ENCODE assay signal across 14 mouse cellular contexts in genomic region chr6:51434270-51434669, GRCm38 (mm10). TPM values are rescaled to one million over a fixed set of nuclear protein-coding genes. Genes with fewer than 3 reads are reported as not detected.
DNase-seq lines count a peak whose midpoint lies in the region; ATAC-seq lines count a peak whose summit lies in the region.
"Had no signal": no experiment of that assay in that cellular context is flagged by ENCODE, and none has a peak within 500 bp of the region (broad histone marks: within the 10 kb centered on the region; RNA-seq: fewer than 3 reads in every experiment).

No protein-coding gene starts in this region.

- no peaks in the 10 kb centered on the region for H3K9me3 ChIP-seq in heart, embryonic 12.5 days (replicated peaks)
- H3K9me3 ChIP-seq in midbrain, embryonic 10.5 days (replicated peaks), result no peaks in the 10 kb centered on the region
- no peaks in the 10 kb centered on the region for H3K9me3 ChIP-seq in midbrain, embryonic 11.5 days (ENCODE audit: control insufficient read depth, low read length)
- no peaks in the 10 kb centered on the region for H3K9me3 ChIP-seq in midbrain, embryonic 12.5 days
- H3K9me3 ChIP-seq: limb, embryonic 12.5 days; lung, embryonic 15.5 days had no signal

- DNase-seq in heart, postnatal 36 days, result no peak
- no peak for DNase-seq in midbrain, embryonic 10.5 days (ENCODE audit: low spot score)
- DNase-seq in midbrain, embryonic 11.5 days (ENCODE audit: low spot score, missing footprints), result no peak
- no peak for DNase-seq in left cerebral cortex, postnatal 25 days (ENCODE audit: low spot score in 2 of 2)
- no peak for DNase-seq in ovary, postnatal 10 days (ENCODE audit: low spot score)
- DNase-seq: adrenal gland, adult 2 months; kidney, adult 11 months; layer of hippocampus, adult 9-11 months had no signal

- no peak overlapping the region; the same call in 1 of the 2 replicates for H3K4me3 ChIP-seq in heart, embryonic 12.5 days
- H3K4me3 ChIP-seq in midbrain, embryonic 10.5 days, result peak overlapping the region; percentile 70
- no peak overlapping the region for H3K4me3 ChIP-seq in midbrain, embryonic 11.5 days (ENCODE audit: low read depth, low read length)
- H3K4me3 ChIP-seq in midbrain, embryonic 12.5 days, result peak overlapping the region; percentile 60

- peak overlapping the region; percentile 97 for H3K4me2 ChIP-seq in heart, embryonic 12.5 days
- no peak overlapping the region; the same call in 1 of the 2 replicates for H3K4me2 ChIP-seq in midbrain, embryonic 11.5 days
- peak overlapping the region; percentile 86 for H3K4me2 ChIP-seq in midbrain, embryonic 12.5 days (replicated peaks)

- peaks cover 48% of the 10 kb centered on the region for H3K4me1 ChIP-seq in heart, embryonic 12.5 days (replicated peaks)
- H3K4me1 ChIP-seq in midbrain, embryonic 10.5 days, result peaks cover 24% of the 10 kb centered on the region
- peaks cover 6% of the 10 kb centered on the region; the same call in 1 of the 2 replicates for H3K4me1 ChIP-seq in midbrain, embryonic 11.5 days (ENCODE audit: control insufficient read depth, insufficient read depth, low read length)
- peaks cover 12% of the 10 kb centered on the region for H3K4me1 ChIP-seq in midbrain, embryonic 12.5 days

- H3K27ac ChIP-seq in heart, embryonic 12.5 days (ENCODE audit: poor library complexity, severe bottlenecking), result no peak overlapping the region
- no peak overlapping the region for H3K27ac ChIP-seq in midbrain, embryonic 10.5 days (replicated peaks)
- no peak overlapping the region for H3K27ac ChIP-seq in midbrain, embryonic 11.5 days (ENCODE audit: low read depth, low read length)
- H3K27ac ChIP-seq in midbrain, embryonic 12.5 days (replicated peaks), result no peak overlapping the region
- H3K27ac ChIP-seq: limb, embryonic 12.5 days; lung, embryonic 15.5 days had no signal

- peaks cover 47% of the 10 kb centered on the region for H3K27me3 ChIP-seq in heart, embryonic 12.5 days (replicated peaks)
- H3K27me3 ChIP-seq in midbrain, embryonic 10.5 days (ENCODE audit: low read depth, poor library complexity, severe bottlenecking), result peaks cover 72% of the 10 kb centered on the region
- peaks cover 27% of the 10 kb centered on the region for H3K27me3 ChIP-seq in midbrain, embryonic 11.5 days (ENCODE audit: control insufficient read depth, insufficient read depth, low read length)
- peaks cover 44% of the 10 kb centered on the region for H3K27me3 ChIP-seq in midbrain, embryonic 12.5 days

- ATAC-seq in heart, embryonic 12.5 days (ENCODE audit: insufficient number of reproducible peaks, low FRiP score), result no peak
- no peak for ATAC-seq in midbrain, embryonic 11.5 days (ENCODE audit: low FRiP score)
- ATAC-seq in midbrain, embryonic 12.5 days (ENCODE audit: low FRiP score, low read depth), result no peak
- no peak for ATAC-seq in frontal cortex, adult (ENCODE audit: low TSS enrichment)

- no peak overlapping the region for H3K9ac ChIP-seq in heart, embryonic 12.5 days
- no peak overlapping the region for H3K9ac ChIP-seq in midbrain, embryonic 11.5 days (ENCODE audit: low read length)
- no peak overlapping the region for H3K9ac ChIP-seq in midbrain, embryonic 12.5 days (replicated peaks)
- H3K9ac ChIP-seq: limb, embryonic 12.5 days; lung, embryonic 15.5 days had no signal

- WGBS in heart, embryonic 12.5 days, result 32% methylated on average over 7 of the region's 7 CpGs
- WGBS in midbrain, embryonic 10.5 days, result 39% methylated on average over 7 of the region's 7 CpGs
- WGBS in midbrain, embryonic 11.5 days, result 40% methylated on average over 7 of the region's 7 CpGs
- WGBS in midbrain, embryonic 12.5 days, result 39% methylated on average over 7 of the region's 7 CpGs

- intact Hi-C loops in heart, postnatal 36 days (cut with DNase I), result loop anchor here (5.0 kb wide), 1 partner anchor 42 kb away; no protein-coding TSS in a partner anchor
- intact Hi-C loops in left cerebral cortex, postnatal 25 days (cut with DNase I), result no loop called here

- H3K36me3 ChIP-seq in heart, embryonic 12.5 days, result no peaks in the 10 kb centered on the region
- H3K36me3 ChIP-seq in midbrain, embryonic 10.5 days, result no peaks in the 10 kb centered on the region
- H3K36me3 ChIP-seq in midbrain, embryonic 11.5 days (ENCODE audit: control insufficient read depth, insufficient read depth, low read length), result no peaks in the 10 kb centered on the region
- no peaks in the 10 kb centered on the region for H3K36me3 ChIP-seq in midbrain, embryonic 12.5 days
- H3K36me3 ChIP-seq: limb, embryonic 12.5 days; lung, embryonic 15.5 days had no signal

RNA-seq across cellular contexts. Expression of gene Nfe2l3, which starts 1.8 kb away (rescaled TPM):
- 5.3 and 5.4 TPM in 2 replicates for polyA plus RNA-seq in heart, embryonic 12.5 days (2016; fragmentation: Nextera tagmentation; extraction: Ambion mirVana)
- total RNA-seq in heart, postnatal 36 days (2021), result under 1 TPM; 0.35 to 0.36 TPM
- polyA plus RNA-seq in midbrain, embryonic 10.5 days (2016; fragmentation: Nextera tagmentation; extraction: Ambion mirVana), result 1.3 and 3.3 TPM in 2 replicates
- 4.3 and 5.3 TPM in 2 replicates for polyA plus RNA-seq in midbrain, embryonic 11.5 days (2014; fragmentation: Nextera tagmentation; extraction: Ambion mirVana)
- polyA plus RNA-seq in midbrain, embryonic 12.5 days (2016; fragmentation: Nextera tagmentation; extraction: Ambion mirVana), result 5.4 and 5.9 TPM in 2 replicates
- total RNA-seq in left cerebral cortex, postnatal 25 days (2021), result 1 to 10 TPM; 1.7 to 2.2 TPM
- total RNA-seq: granulocyte monocyte progenitor cell, adult 5-6 weeks had no signal

RNA-seq across cellular contexts. Expression of gene Hnrnpa2b1, which starts 35.4 kb away (rescaled TPM):
- 1,461 and 1,470 TPM in 2 replicates for polyA plus RNA-seq in heart, embryonic 12.5 days (2016; fragmentation: Nextera tagmentation; extraction: Ambion mirVana)
- total RNA-seq in heart, postnatal 36 days (2021), result 100 to 1,000 TPM; 408 to 439 TPM
- 2,311 and 2,476 TPM in 2 replicates for polyA plus RNA-seq in midbrain, embryonic 10.5 days (2016; fragmentation: Nextera tagmentation; extraction: Ambion mirVana)
- 1,654 and 1,893 TPM in 2 replicates for polyA plus RNA-seq in midbrain, embryonic 11.5 days (2014; fragmentation: Nextera tagmentation; extraction: Ambion mirVana)
- polyA plus RNA-seq in midbrain, embryonic 12.5 days (2016; fragmentation: Nextera tagmentation; extraction: Ambion mirVana), result 2,441 and 2,661 TPM in 2 replicates
- total RNA-seq in left cerebral cortex, postnatal 25 days (2021), result 100 to 1,000 TPM; 422 to 444 TPM

RNA-seq across cellular contexts. Expression of gene Cbx3, which starts 35.9 kb away (rescaled TPM):
- polyA plus RNA-seq in heart, embryonic 12.5 days (2016; fragmentation: Nextera tagmentation; extraction: Ambion mirVana), result 372 and 391 TPM in 2 replicates
- total RNA-seq in heart, postnatal 36 days (2021), result 10 to 100 TPM; 61.7 to 69.7 TPM
- polyA plus RNA-seq in midbrain, embryonic 10.5 days (2016; fragmentation: Nextera tagmentation; extraction: Ambion mirVana), result 692 and 722 TPM in 2 replicates
- 757 and 781 TPM in 2 replicates for polyA plus RNA-seq in midbrain, embryonic 11.5 days (2014; fragmentation: Nextera tagmentation; extraction: Ambion mirVana)
- polyA plus RNA-seq in midbrain, embryonic 12.5 days (2016; fragmentation: Nextera tagmentation; extraction: Ambion mirVana), result 615 and 674 TPM in 2 replicates
- total RNA-seq in left cerebral cortex, postnatal 25 days (2021), result 100 to 1,000 TPM; 134 to 138 TPM

Comparison
In these comparisons a context has a peak if more than half of its experiments do, and no peak if none do; other contexts are left out.
1. H3K4me3 ChIP-seq: peak in midbrain, embryonic 10.5 days (single experiment) and midbrain, embryonic 12.5 days (single experiment); none in heart, embryonic 12.5 days (single experiment) and midbrain, embryonic 11.5 days (single experiment).